Mouse (Mus musculus): ENCODE data around the gene Prl7d1. TPM values are rescaled to one million over a fixed set of nuclear protein-coding genes. Genes with fewer than 3 reads are reported as not detected.
"Not testable (repeated sequence)": the region's sequence is repeated elsewhere in the genome, so short reads cannot be mapped to it uniquely, and the experiment has no call there.

Prl7d1 gene
- polyA plus RNA-seq (2015; fragmentation: Nextera tagmentation; extraction: Ambion mirVana) = not detected in 2 replicates

GRCm38 (mm10) chr13:27716636-27717035 is at the start of gene Prl7d1:
Gene Prl7d1 (minus strand): TSS chr13:27716736.
- no peak for ATAC-seq (ENCODE audit: low FRiP score)

GRCm38 (mm10) chr13:27734512-27735186 is 18.1 kb upstream of the Prl7d1 start:
- Histone ChIP-seq H3K27me3 (replicated peaks) (no peaks in the 10 kb centered on the region), H3K27ac (replicated peaks) (no peak overlapping the region)
- 91% methylated on average over 10 of the region's 10 CpGs for WGBS

More at GRCm38 (mm10) chr13:27716636-27717035, at the start of gene Prl7d1:
- Histone ChIP-seq H3K4me3 (replicated peaks) (no peak within 1 kb of the TSS), H3K4me2 (no peak within 1 kb of the TSS), H3K9ac (replicated peaks) (no peak within 1 kb of the TSS), H3K27ac (replicated peaks) (no peak within 1 kb of the TSS), H3K27me3 (replicated peaks) (no peaks in the 10 kb centered on the region), H3K36me3 (no peaks in the 10 kb centered on the region), H3K9me3 (replicated peaks) (no peaks in the 10 kb centered on the region), H3K4me1 (no peaks in the 10 kb centered on the region)
- WGBS = 92% methylated on average over 5 of the region's 5 CpGs

GRCm38 (mm10) chr13:27730286-27730959 is 13.9 kb upstream of the Prl7d1 start:
- H3K4me1 ChIP-seq; H3K27ac ChIP-seq (replicated peaks); H3K9me3 ChIP-seq (replicated peaks); H3K4me2 ChIP-seq; H3K4me3 ChIP-seq (replicated peaks); ATAC-seq (ENCODE audit: low FRiP score); H3K36me3 ChIP-seq; H3K9ac ChIP-seq (replicated peaks); H3K27me3 ChIP-seq (replicated peaks): not testable (repeated sequence)
- WGBS = 85% methylated on average over 5 of the region's 5 CpGs

More at GRCm38 (mm10) chr13:27734512-27735186, 18.1 kb upstream of the Prl7d1 start:
- H3K4me3 ChIP-seq (replicated peaks) = no peak overlapping the region
- H3K9me3 ChIP-seq (replicated peaks) = no peaks in the 10 kb centered on the region
- no peaks in the 10 kb centered on the region for H3K4me1 ChIP-seq
- no peak overlapping the region for H3K4me2 ChIP-seq
- no peak overlapping the region for H3K9ac ChIP-seq (replicated peaks)
- no peak for ATAC-seq (ENCODE audit: low FRiP score)
- no peaks in the 10 kb centered on the region for H3K36me3 ChIP-seq

GRCm38 (mm10) chr13:27725057-27725456 is 8.5 kb upstream of the Prl7d1 start:
- H3K4me1 ChIP-seq; H3K36me3 ChIP-seq; H3K4me3 ChIP-seq (replicated peaks); H3K9me3 ChIP-seq (replicated peaks); H3K4me2 ChIP-seq; H3K9ac ChIP-seq (replicated peaks); H3K27ac ChIP-seq (replicated peaks); ATAC-seq (ENCODE audit: low FRiP score); H3K27me3 ChIP-seq (replicated peaks): not testable (repeated sequence)
- 92% methylated on average over 3 of the region's 3 CpGs for WGBS

- Histone ChIP-seq H3K4me1 (no peaks in the 10 kb centered on the region), H3K4me2 (no peak overlapping the region), H3K27ac (replicated peaks) (no peak overlapping the region), H3K27me3 (replicated peaks) (no peaks in the 10 kb centered on the region), H3K9me3 (replicated peaks) (no peaks in the 10 kb centered on the region), H3K9ac (replicated peaks) (no peak overlapping the region), H3K4me3 (replicated peaks) (no peak overlapping the region), H3K36me3 (no peaks in the 10 kb centered on the region)
- WGBS = 72% methylated on average over 2 of the region's 2 CpGs
- ATAC-seq (ENCODE audit: low FRiP score) = no peak
Measured at GRCm38 (mm10) chr13:27706521-27706920, 10.0 kb downstream of the Prl7d1 start.

GRCm38 (mm10) chr13:27667936-27668335 is 48.6 kb downstream of the Prl7d1 start, which contains the start of gene Prl7a2:
Gene Prl7a2 (minus strand): TSS chr13:27668036.
- no peak for ATAC-seq (ENCODE audit: low FRiP score)
- H3K27me3 ChIP-seq (replicated peaks) = no peaks in the 10 kb centered on the region
- H3K9me3 ChIP-seq (replicated peaks) = no peaks in the 10 kb centered on the region
- no peak within 1 kb of the TSS for H3K4me3 ChIP-seq (replicated peaks)
- no peaks in the 10 kb centered on the region for H3K4me1 ChIP-seq
- WGBS = 87% methylated on average over 4 of the region's 4 CpGs
- H3K36me3 ChIP-seq = no peaks in the 10 kb centered on the region
- H3K27ac ChIP-seq (replicated peaks) = no peak within 1 kb of the TSS
- H3K4me2 ChIP-seq = no peak within 1 kb of the TSS
- no peak within 1 kb of the TSS for H3K9ac ChIP-seq (replicated peaks)

GRCm38 (mm10) chr13:27660747-27661146 is 55.8 kb downstream of the Prl7d1 start:
- 92% methylated on average over 2 of the region's 2 CpGs for WGBS

More at GRCm38 (mm10) chr13:27660747-27661146, 55.8 kb downstream of the Prl7d1 start:
- Histone ChIP-seq H3K36me3 (no peaks in the 10 kb centered on the region), H3K9me3 (replicated peaks) (no peaks in the 10 kb centered on the region), H3K9ac (replicated peaks) (no peak overlapping the region), H3K4me1 (no peaks in the 10 kb centered on the region), H3K27me3 (replicated peaks) (no peaks in the 10 kb centered on the region), H3K4me3 (replicated peaks) (no peak overlapping the region), H3K27ac (replicated peaks) (no peak overlapping the region), H3K4me2 (no peak overlapping the region)
- no peak for ATAC-seq (ENCODE audit: low FRiP score)

Other genes starting within 250 kb of the Prl7d1 start
- not detected in 2 replicates for gene Prl8a8, start 203.5 kb downstream of the Prl7d1 start, polyA plus RNA-seq (2015; fragmentation: Nextera tagmentation; extraction: Ambion mirVana)
- gene Prl8a9, start 152.1 kb downstream of the Prl7d1 start, polyA plus RNA-seq (2015; fragmentation: Nextera tagmentation; extraction: Ambion mirVana) = not detected in 2 replicates
- not detected in 2 replicates for gene Prl8a1, start 134.6 kb downstream of the Prl7d1 start, polyA plus RNA-seq (2015; fragmentation: Nextera tagmentation; extraction: Ambion mirVana)
- gene Prl7b1, start 106.2 kb downstream of the Prl7d1 start, polyA plus RNA-seq (2015; fragmentation: Nextera tagmentation; extraction: Ambion mirVana) = not detected in 2 replicates
- gene Prl7a1, start 74.2 kb downstream of the Prl7d1 start, polyA plus RNA-seq (2015; fragmentation: Nextera tagmentation; extraction: Ambion mirVana) = not detected in 2 replicates
- gene Prl7a2, start 48.7 kb downstream of the Prl7d1 start, polyA plus RNA-seq (2015; fragmentation: Nextera tagmentation; extraction: Ambion mirVana) = not detected in 2 replicates
- gene Prl7c1, start 64.1 kb upstream of the Prl7d1 start, polyA plus RNA-seq (2015; fragmentation: Nextera tagmentation; extraction: Ambion mirVana) = not detected in 2 replicates
- not detected in 2 replicates for gene Prl2a1, start 84.9 kb upstream of the Prl7d1 start, polyA plus RNA-seq (2015; fragmentation: Nextera tagmentation; extraction: Ambion mirVana)
- not detected in 2 replicates for gene Prl2c1, start 132.6 kb upstream of the Prl7d1 start, polyA plus RNA-seq (2015; fragmentation: Nextera tagmentation; extraction: Ambion mirVana)